In the genomic region with DNA sequence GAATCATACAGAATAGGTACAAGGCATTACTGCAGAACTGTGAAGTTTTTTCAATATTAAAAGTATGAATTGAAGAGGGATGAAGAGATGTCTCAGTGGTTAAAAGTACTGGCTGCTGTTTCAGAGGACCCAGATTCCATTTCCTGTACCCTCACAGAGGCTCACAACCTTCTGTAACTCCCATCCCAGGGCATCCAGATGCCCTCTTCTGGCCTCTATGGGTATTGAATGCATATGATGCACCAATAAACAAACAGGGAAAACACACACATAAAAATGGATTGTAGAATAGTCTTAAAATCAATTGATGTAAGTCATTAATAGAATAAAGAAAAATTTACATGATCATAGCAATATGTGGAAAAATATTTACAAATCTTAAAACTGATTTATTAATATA, we compare ENCODE assay signal across 12 mouse cellular contexts. TPM values are rescaled to one million over a fixed set of nuclear protein-coding genes. Genes with fewer than 3 reads are reported as not detected.
DNase-seq lines count a peak whose midpoint lies in the region; ATAC-seq lines count a peak whose summit lies in the region.
"Had no signal": no experiment of that assay in that cellular context is flagged by ENCODE, and none has a peak within 500 bp of the region (broad histone marks: within the 10 kb centered on the region; RNA-seq: fewer than 3 reads in every experiment).

No protein-coding gene starts in this region.

- ATAC-seq in megakaryocyte progenitor cell, adult 5-6 weeks (replicated peaks; ENCODE audit: poor library complexity), result peak; percentile 74
- ATAC-seq: activated CD4-positive, CD25-positive, alpha-beta regulatory T cell, adult 4 months; hindbrain, postnatal 0 days had no signal

- peak; percentile 21 for DNase-seq in embryo, embryonic 10.5 days (ENCODE audit: low spot score)
- DNase-seq in embryo, embryonic 11 days, result no peak
- peak; percentile 6 for DNase-seq in lung, postnatal 36 days
- DNase-seq in lung, postnatal 4 days, result no peak
- no peak for DNase-seq in Muller cell, postnatal 12 days (ENCODE audit: inconsistent ontology term)
- no peak for DNase-seq in embryo, embryonic 9.5 days (ENCODE audit: extremely low spot score)
- no peak for DNase-seq in frontal cortex, postnatal 14 days (ENCODE audit: low spot score in 2 of 2)
- DNase-seq: cerebellum, postnatal 14 days had no signal

RNA-seq across cellular contexts. Expression of gene Gm17409, which starts 54.9 kb away (rescaled TPM):
- not detected in 2 replicates for total RNA-seq in megakaryocyte progenitor cell, adult 5-6 weeks (2015)
- not detected in 2 replicates for total RNA-seq in megakaryocyte progenitor cell, adult 5-6 weeks (2017)
- total RNA-seq: hindbrain, postnatal 0 days; left cerebral cortex, postnatal 36 days had no signal

RNA-seq across cellular contexts. Expression of gene Acvr1c, which starts 57.3 kb away (rescaled TPM):
- not detected in 2 replicates for total RNA-seq in megakaryocyte progenitor cell, adult 5-6 weeks (2015)
- total RNA-seq in megakaryocyte progenitor cell, adult 5-6 weeks (2017), result 0.03 TPM in 1 of 2 replicates, not detected in the other

Comparison
In these comparisons a context has a peak if more than half of its experiments do, and no peak if none do; other contexts are left out.
1. DNase-seq: peak in embryo, embryonic 10.5 days (single experiment) and lung, postnatal 36 days (single experiment); none in embryo, embryonic 11 days (single experiment), lung, postnatal 4 days (0 of 2), Muller cell, postnatal 12 days (single experiment), embryo, embryonic 9.5 days (single experiment) and frontal cortex, postnatal 14 days (0 of 2).